ENCODE assay signal across 8 mouse cellular contexts in genomic region chr1:168430868-168431710, GRCm38 (mm10). TPM values are rescaled to one million over a fixed set of nuclear protein-coding genes. Genes with fewer than 3 reads are reported as not detected.
DNase-seq lines count a peak whose midpoint lies in the region; ATAC-seq and TF ChIP-seq lines count a peak whose summit lies in the region.

No protein-coding gene starts in this region.

- no peak for TF ChIP-seq CTCF in heart, adult 2 months (IDR thresholded peaks at IDR 0.05)
- TF ChIP-seq CTCF in testis, adult 2 months (IDR thresholded peaks at IDR 0.05; ENCODE audit: control insufficient read depth, insufficient read depth, insufficient replicate concordance, low read depth, low read length): no peak

- no peaks in the 10 kb centered on the region; the same call in 1 of the 2 replicates for H3K4me1 ChIP-seq in heart, adult 2 months (ENCODE audit: control insufficient read depth, insufficient read depth, low read length)
- H3K4me1 ChIP-seq in kidney, embryonic 16.5 days (ENCODE audit: insufficient read depth, low read length): peaks cover 22% of the 10 kb centered on the region
- no peaks in the 10 kb centered on the region for H3K4me1 ChIP-seq in testis, adult 2 months (ENCODE audit: control insufficient read depth, insufficient read depth, low read length)

- peak overlapping the region; percentile 89 for H3K27ac ChIP-seq in heart, adult 2 months
- peak overlapping the region; percentile 100 for H3K27ac ChIP-seq in kidney, embryonic 16.5 days (ENCODE audit: low read length)
- H3K27ac ChIP-seq in macrophage: no peak overlapping the region
- peak overlapping the region; percentile 71 for H3K27ac ChIP-seq in testis, adult 2 months (ENCODE audit: control insufficient read depth, insufficient read depth, low read depth, low read length)

- H3K4me2 ChIP-seq in kidney, embryonic 16.5 days (replicated peaks; ENCODE audit: low read depth, low read length): peak overlapping the region; percentile 66

- TF ChIP-seq EP300 in heart, adult 2 months (IDR thresholded peaks at IDR 0.05; ENCODE audit: insufficient read depth, low read depth, low read length): no peak

- no peaks in the 10 kb centered on the region; the same call in 1 of the 2 replicates for H3K79me2 ChIP-seq in heart, adult 2 months (replicated peaks; ENCODE audit: control insufficient read depth, insufficient read depth, low read length)
- H3K79me2 ChIP-seq in macrophage (ENCODE audit: inconsistent target): no peaks in the 10 kb centered on the region

- WGBS in heart, adult 2 months: under 1% methylated on average over 37 of the region's 37 CpGs
- WGBS in kidney, embryonic 16.5 days: under 1% methylated on average over 37 of the region's 37 CpGs
- WGBS in macrophage (ENCODE audit: missing documents): 3% methylated on average over 34 of the region's 37 CpGs

- H3K9me3 ChIP-seq in kidney, embryonic 16.5 days (ENCODE audit: low read length): no peaks in the 10 kb centered on the region

- TF ChIP-seq POLR2A in heart, adult 2 months (IDR thresholded peaks at IDR 0.05; ENCODE audit: insufficient read depth, low read depth, low read length): no peak
- no peak for TF ChIP-seq POLR2A in testis, adult 2 months (IDR thresholded peaks at IDR 0.05; ENCODE audit: control insufficient read depth, low read depth, low read length)

- H3K27me3 ChIP-seq in heart, adult 2 months (ENCODE audit: control insufficient read depth, insufficient read depth, low read length): no peaks in the 10 kb centered on the region
- H3K27me3 ChIP-seq in kidney, embryonic 16.5 days (ENCODE audit: insufficient read depth, low read length): no peaks in the 10 kb centered on the region
- H3K27me3 ChIP-seq in testis, adult 2 months (ENCODE audit: control insufficient read depth, insufficient read depth, low read length): peaks cover 5% of the 10 kb centered on the region; the same call in 1 of the 2 replicates

- DNase-seq in urinary bladder, postnatal 14 days (ENCODE audit: low spot score): peak; percentile 42
- no peak for DNase-seq in urinary bladder, adult 2 months (ENCODE audit: low spot score)
- peak; percentile 74 to 76 for DNase-seq in cerebellum, postnatal 25 days
- peak; percentile 59 to 71 for DNase-seq in heart, adult 2 months

- no peak for ATAC-seq in kidney, embryonic 16.5 days (ENCODE audit: low FRiP score, low TSS enrichment)
- ATAC-seq in monocyte, adult 5-6 weeks (replicated peaks; ENCODE audit: insufficient number of reproducible peaks, low FRiP score, low TSS enrichment, poor library complexity, severe bottlenecking): no peak

- H3K9ac ChIP-seq in heart, adult 2 months (ENCODE audit: low read depth, low read length): peak overlapping the region; percentile 52
- H3K9ac ChIP-seq in kidney, embryonic 16.5 days (replicated peaks; ENCODE audit: low read length): peak overlapping the region; percentile 99

- H3K4me3 ChIP-seq in heart, adult 2 months: peak overlapping the region; percentile 77
- H3K4me3 ChIP-seq in kidney, embryonic 16.5 days (ENCODE audit: low read length): peak overlapping the region; percentile 99
- peak overlapping the region; percentile 63 for H3K4me3 ChIP-seq in macrophage (ENCODE audit: inconsistent target)
- peak overlapping the region; percentile 69 for H3K4me3 ChIP-seq in testis, adult 2 months (ENCODE audit: control insufficient read depth, low read depth, low read length)

- H3K36me3 ChIP-seq in heart, adult 2 months (ENCODE audit: control insufficient read depth, insufficient read depth, low read length): peaks cover 12% of the 10 kb centered on the region
- no peaks in the 10 kb centered on the region for H3K36me3 ChIP-seq in kidney, embryonic 16.5 days (ENCODE audit: insufficient read depth, low read length)
- H3K36me3 ChIP-seq in macrophage (ENCODE audit: inconsistent target): no peaks in the 10 kb centered on the region
- H3K36me3 ChIP-seq in testis, adult 2 months (ENCODE audit: control insufficient read depth, insufficient read depth, low read length): no peaks in the 10 kb centered on the region

- intact Hi-C loops in heart, adult 2 months (cut with DNase I): loop anchor here (2.0 to 10.0 kb wide), 5 partner anchors 38 to 336 kb away; no protein-coding TSS in a partner anchor

RNA-seq across cellular contexts. Expression of gene Pbx1, which starts 1.0 kb away (rescaled TPM):
- polyA plus RNA-seq in urinary bladder, adult 2 months (2012; rRNA removed): 77.8 and 103 TPM in 2 replicates
- total RNA-seq in heart, adult 2 months (2021): 10 to 100 TPM; 52.8 to 54.7 TPM
- polyA plus RNA-seq in heart, adult 2 months (2012; rRNA removed): 33.1 and 47.6 TPM in 2 replicates
- 67.3 and 75.5 TPM in 2 replicates for polyA plus RNA-seq in kidney, embryonic 16.5 days (2015; fragmentation: Nextera tagmentation; extraction: Ambion mirVana)
- total RNA-seq in macrophage (2018; cell fraction: chromatin; rRNA removed): 10 to 100 TPM in 2 of 26 experiments, 1 to 10 TPM in 24; 1.5 to 13.0 (median 5.4) TPM
- total RNA-seq in macrophage (2018; cell fraction: cytosol; rRNA removed): 1 to 10 TPM in 17 of 26 experiments, under 1 TPM in 9; 0.62 to 2.3 (median 1.2) TPM
- 1 to 10 TPM in 25 of 26 experiments, under 1 TPM in 1; 0.95 to 6.5 (median 2.7) TPM for total RNA-seq in macrophage (2018; cell fraction: nucleus; rRNA removed)
- polyA plus RNA-seq in macrophage (2018): 0.83 to 1.5 TPM (median 1.1 TPM) in 3 replicates
- 7.9 and 9.1 TPM in 2 replicates for polyA plus RNA-seq in testis, adult 2 months (2012; rRNA removed)
- 5.0 to 7.4 TPM (median 5.4 TPM) in 3 replicates for total RNA-seq in monocyte, adult 5-6 weeks (2017)
